Mouse (Mus musculus) midbrain, embryonic 11.5 days (tissue): Measurements from ENCODE around the gene Ccdc181. TPM values are rescaled to one million over a fixed set of nuclear protein-coding genes. Genes with fewer than 3 reads are reported as not detected.

Experiments used
- ATAC-seq: fragments of 200-750 bp; cut with Nextera tagmentation; 2 replicates; pipeline ENCODE4 v1.8.0; 2017; ENCODE audit warnings: moderate TSS enrichment, moderate library complexity; ENCODE audit not compliant: low FRiP score
- DNase-seq: peaks from one replicate; pipeline ENCODE4 v3.0.0; 2015; ENCODE audit warnings: low spot score; ENCODE audit errors: missing footprints
- H3K27ac ChIP-seq: fragments of 300-500 bp; sonication (generic); 2 replicates; pipeline ENCODE4 v1.5.1; 2014; ENCODE audit warnings: low read depth, low read length
- H3K27me3 ChIP-seq: fragments of 300-500 bp; sonication (generic); 2 replicates; pipeline ENCODE4 v1.6.1; 2014; ENCODE audit warnings: mild to moderate bottlenecking, low read length, moderate library complexity, mixed read lengths; ENCODE audit not compliant: control insufficient read depth, insufficient read depth
- H3K36me3 ChIP-seq: fragments of 300-500 bp; sonication (generic); 2 replicates; pipeline ENCODE4 v1.6.1; 2014; ENCODE audit warnings: mild to moderate bottlenecking, low read length, moderate library complexity, mixed read lengths; ENCODE audit not compliant: control insufficient read depth, insufficient read depth
- H3K4me1 ChIP-seq: fragments of 300-500 bp; sonication (generic); 2 replicates; pipeline ENCODE4 v1.6.1; 2014; ENCODE audit warnings: low read length; ENCODE audit not compliant: control insufficient read depth, insufficient read depth
- H3K4me2 ChIP-seq: fragments of 300-500 bp; sonication (generic); 2 replicates; pipeline ENCODE4 v1.6.1; 2014; ENCODE audit warnings: mild to moderate bottlenecking, moderate library complexity
- H3K4me3 ChIP-seq: fragments of 300-500 bp; sonication (generic); 2 replicates; pipeline ENCODE4 v1.5.1; 2014; ENCODE audit warnings: low read depth, low read length
- H3K9ac ChIP-seq: fragments of 300-500 bp; sonication (generic); 2 replicates; pipeline ENCODE4 v1.6.1; 2014; ENCODE audit warnings: low read length
- H3K9me3 ChIP-seq: fragments of 300-500 bp; sonication (generic); 2 replicates; pipeline ENCODE4 v1.6.1; 2016; ENCODE audit warnings: low read length; ENCODE audit not compliant: control insufficient read depth
- WGBS: fragments of 180-500 bp; shearing (Covaris S2); extraction: QIAGEN DNeasy Blood & Tissue Kit; methylation state at CpG from one replicate; pipeline ENCODE4 v1.1.7; 2014; 5-methylcytosine and 5-hydroxymethylcytosine counted together
- polyA plus RNA-seq: library from polyadenylated mRNA; unstranded; fragments of >200 nt; fragmentation: Nextera tagmentation; extraction: Ambion mirVana; gene quantifications from 2 replicates; pipeline ENCODE4 v1.2.1, GENCODE M21; 2014

Gene Ccdc181
- polyA plus RNA-seq, 1 experiment from 2014 or later: 16.4 TPM

- H3K9ac ChIP-seq: no peak overlapping the region
- no peaks in the 10 kb centered on the region; the same call in 1 of the 2 replicates for H3K4me1 ChIP-seq
- WGBS: 84% methylated on average over 14 of the region's 14 CpGs
- no peaks in the 10 kb centered on the region for H3K36me3 ChIP-seq
- H3K27me3 ChIP-seq: no peaks in the 10 kb centered on the region; the same call in 1 of the 2 replicates
- H3K4me3 ChIP-seq: no peak overlapping the region
- no peak overlapping the region for H3K27ac ChIP-seq
- H3K9me3 ChIP-seq: no peaks in the 10 kb centered on the region
- no peak for ATAC-seq
- no peak overlapping the region for H3K4me2 ChIP-seq
- DNase-seq: peak; percentile 77
Observed at GRCm38 (mm10) chr1:164319542-164320140, 44.3 kb downstream of the Ccdc181 start.

- H3K9ac ChIP-seq: no peak overlapping the region
- ATAC-seq (no peak), DNase-seq (no peak)
- no peak overlapping the region for H3K4me3 ChIP-seq
- WGBS: 79% methylated on average over 5 of the region's 5 CpGs
- no peaks in the 10 kb centered on the region for H3K36me3 ChIP-seq
- H3K4me1 ChIP-seq: no peaks in the 10 kb centered on the region; the same call in 1 of the 2 replicates
- H3K27me3 ChIP-seq: no peaks in the 10 kb centered on the region; the same call in 1 of the 2 replicates
- no peak overlapping the region for H3K27ac ChIP-seq
- H3K4me2 ChIP-seq: no peak overlapping the region
- H3K9me3 ChIP-seq: no peaks in the 10 kb centered on the region
Observed at GRCm38 (mm10) chr1:164320731-164321130, 45.3 kb downstream of the Ccdc181 start.

- no peak overlapping the region for H3K4me2 ChIP-seq
- no peak overlapping the region for H3K9ac ChIP-seq
- ATAC-seq (no peak), DNase-seq (no peak)
- no peaks in the 10 kb centered on the region for H3K36me3 ChIP-seq
- H3K27me3 ChIP-seq: no peaks in the 10 kb centered on the region; the same call in 1 of the 2 replicates
- H3K9me3 ChIP-seq: no peaks in the 10 kb centered on the region
- H3K4me3 ChIP-seq: no peak overlapping the region
- H3K27ac ChIP-seq: no peak overlapping the region
- WGBS: 85% methylated on average over 10 of the region's 10 CpGs
- no peaks in the 10 kb centered on the region; the same call in 1 of the 2 replicates for H3K4me1 ChIP-seq
Observed at GRCm38 (mm10) chr1:164321408-164321807, 46.0 kb downstream of the Ccdc181 start.

GRCm38 (mm10) chr1:164322987-164323650 is 47.7 kb downstream of the Ccdc181 start:
- WGBS: 92% methylated on average over 8 of the region's 8 CpGs

GRCm38 (mm10) chr1:164324221-164324620 is 48.8 kb downstream of the Ccdc181 start:
- H3K9me3 ChIP-seq: no peaks in the 10 kb centered on the region
- H3K9ac ChIP-seq: no peak overlapping the region
- no peaks in the 10 kb centered on the region for H3K36me3 ChIP-seq
- no peak overlapping the region for H3K4me2 ChIP-seq
- no peaks in the 10 kb centered on the region; the same call in 1 of the 2 replicates for H3K27me3 ChIP-seq
- H3K4me3 ChIP-seq: no peak overlapping the region
- H3K4me1 ChIP-seq: no peaks in the 10 kb centered on the region; the same call in 1 of the 2 replicates
- ATAC-seq (no peak), DNase-seq (no peak)
- no peak overlapping the region for H3K27ac ChIP-seq
- WGBS: 94% methylated on average over 4 of the region's 4 CpGs

More at GRCm38 (mm10) chr1:164322987-164323650, 47.7 kb downstream of the Ccdc181 start:
- H3K4me2 ChIP-seq: no peak overlapping the region
- DNase-seq (no peak), ATAC-seq (no peak)
- H3K27me3 ChIP-seq: no peaks in the 10 kb centered on the region; the same call in 1 of the 2 replicates
- H3K27ac ChIP-seq: no peak overlapping the region
- no peaks in the 10 kb centered on the region for H3K36me3 ChIP-seq
- H3K9ac ChIP-seq: no peak overlapping the region
- no peaks in the 10 kb centered on the region; the same call in 1 of the 2 replicates for H3K4me1 ChIP-seq
- H3K4me3 ChIP-seq: no peak overlapping the region
- H3K9me3 ChIP-seq: no peaks in the 10 kb centered on the region

GRCm38 (mm10) chr1:164324878-164325277 is 49.5 kb downstream of the Ccdc181 start:
- Histone ChIP-seq H3K9ac (no peak overlapping the region), H3K27ac (no peak overlapping the region), H3K27me3 (no peaks in the 10 kb centered on the region), H3K4me2 (no peak overlapping the region), H3K36me3 (no peaks in the 10 kb centered on the region), H3K4me3 (no peak overlapping the region), H3K4me1 (no peaks in the 10 kb centered on the region; the same call in 1 of the 2 replicates), H3K9me3 (no peaks in the 10 kb centered on the region)
- 91% methylated on average over 2 of the region's 2 CpGs for WGBS
- ATAC-seq: no peak
- DNase-seq: no peak

- no peak overlapping the region for H3K27ac ChIP-seq
Observed at GRCm38 (mm10) chr1:164326600-164327155, 51.3 kb downstream of the Ccdc181 start.

GRCm38 (mm10) chr1:164327764-164328163 is 52.4 kb downstream of the Ccdc181 start:
- no peak overlapping the region for H3K4me3 ChIP-seq

More at GRCm38 (mm10) chr1:164326600-164327155, 51.3 kb downstream of the Ccdc181 start:
- ATAC-seq (peak; percentile 33; the same call in 1 of the 2 replicates), DNase-seq (no peak)
- Histone ChIP-seq H3K4me3 (no peak overlapping the region), H3K9ac (no peak overlapping the region), H3K36me3 (no peaks in the 10 kb centered on the region), H3K4me2 (no peak overlapping the region), H3K4me1 (no peaks in the 10 kb centered on the region), H3K9me3 (no peaks in the 10 kb centered on the region), H3K27me3 (no peaks in the 10 kb centered on the region)
- 80% methylated on average over 6 of the region's 6 CpGs for WGBS

GRCm38 (mm10) chr1:164332559-164332958 is 57.2 kb downstream of the Ccdc181 start:
- H3K27ac ChIP-seq: no peak overlapping the region
- no peaks in the 10 kb centered on the region for H3K4me1 ChIP-seq
- 92% methylated on average over 11 of the region's 11 CpGs for WGBS
- H3K9ac ChIP-seq: no peak overlapping the region
- H3K4me3 ChIP-seq: no peak overlapping the region
- H3K4me2 ChIP-seq: no peak overlapping the region
- H3K27me3 ChIP-seq: no peaks in the 10 kb centered on the region
- H3K36me3 ChIP-seq: peaks cover 3% of the 10 kb centered on the region; the same call in 1 of the 2 replicates
- DNase-seq (no peak), ATAC-seq (no peak)
- H3K9me3 ChIP-seq: no peaks in the 10 kb centered on the region

More at GRCm38 (mm10) chr1:164327764-164328163, 52.4 kb downstream of the Ccdc181 start:
- Histone ChIP-seq H3K9ac (no peak overlapping the region), H3K27me3 (no peaks in the 10 kb centered on the region), H3K36me3 (no peaks in the 10 kb centered on the region), H3K27ac (no peak overlapping the region), H3K4me1 (no peaks in the 10 kb centered on the region), H3K4me2 (no peak overlapping the region), H3K9me3 (no peaks in the 10 kb centered on the region)
- ATAC-seq (no peak), DNase-seq (peak; percentile 80)
- WGBS: 80% methylated on average over 7 of the region's 7 CpGs
